Mouse (Mus musculus): ENCODE measurements around the gene Usp9y.

Gene Usp9y

DNA sequence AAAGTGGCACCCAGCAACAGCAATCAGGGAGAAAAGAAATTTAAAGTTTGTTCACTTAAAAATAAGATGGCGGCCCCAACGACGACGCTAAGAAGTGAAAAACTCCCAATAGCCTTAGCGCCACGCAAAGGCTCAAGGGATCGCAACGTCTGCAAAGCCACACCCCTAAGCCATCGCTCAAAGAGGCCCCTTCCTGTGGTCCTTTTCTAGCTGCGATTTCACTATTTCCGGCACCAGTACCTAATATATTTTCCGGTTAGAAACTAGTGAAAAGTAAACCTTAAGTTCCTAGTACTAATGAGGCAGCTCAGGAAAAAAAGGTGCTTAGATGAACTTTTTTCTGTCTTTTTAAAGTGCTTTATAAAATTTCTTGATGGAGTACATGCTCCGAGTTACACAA, at the start of gene Usp9y:
Gene Usp9y (minus strand): TSS at position 101 of the 400 bp plus-strand sequence.
- DNase-seq (ENCODE audit: extremely low read depth, low read depth), result no peak

DNA sequence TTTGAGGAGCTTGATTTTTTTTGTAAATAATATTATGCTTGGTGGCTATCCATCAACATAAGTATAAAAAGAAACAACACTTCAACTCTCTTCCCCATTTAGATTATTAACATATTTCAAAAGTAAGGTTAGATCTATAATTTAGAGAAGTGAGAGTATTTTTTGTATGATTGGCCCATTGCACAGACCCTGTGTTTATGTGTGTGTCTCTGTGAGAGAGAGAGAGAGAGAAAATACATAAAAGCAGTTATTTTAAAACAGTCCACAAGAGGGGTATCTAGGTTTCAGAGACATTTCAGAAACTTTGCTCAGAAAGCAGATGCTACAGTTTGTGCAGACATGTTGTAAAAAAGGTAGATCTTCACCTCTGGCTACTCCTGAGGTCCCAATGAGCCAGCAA, 165.9 kb downstream of the Usp9y start:
- no peak for DNase-seq (ENCODE audit: extremely low read depth, low read depth)

DNA sequence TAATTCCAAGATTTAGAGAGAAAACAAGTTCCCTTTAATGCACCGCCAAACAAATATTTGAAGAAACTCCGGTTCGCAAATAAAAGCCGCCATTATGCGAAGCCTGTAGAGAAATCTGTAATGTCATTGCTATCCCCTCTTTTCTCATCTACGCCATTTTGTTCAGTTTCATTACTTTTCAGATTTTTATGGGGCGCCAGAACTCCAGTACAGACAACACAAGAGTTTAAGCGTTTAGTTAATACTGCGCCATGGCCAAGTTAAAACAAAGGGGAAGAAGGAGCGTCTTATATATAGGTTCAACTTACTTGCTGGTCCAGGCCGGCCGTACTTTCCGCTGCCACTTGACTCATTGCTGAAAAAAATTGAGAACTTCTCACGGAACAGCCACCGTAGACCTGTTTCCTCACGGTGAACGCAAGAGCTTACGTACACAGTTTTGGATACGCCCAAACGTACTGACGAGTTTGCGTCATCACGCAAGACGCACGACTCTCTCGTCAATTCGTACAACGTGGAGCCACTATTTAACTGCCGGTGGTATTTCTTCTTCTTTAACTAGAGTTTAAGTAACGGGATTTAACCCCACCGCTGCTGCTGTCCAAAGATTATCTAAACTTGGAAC, 173.3 kb downstream of the Usp9y start, which contains the start of gene Ddx3y:
Gene Ddx3y (minus strand): TSS at position 459 of the 625 bp plus-strand sequence.
- peak; percentile 97 for DNase-seq (ENCODE audit: extremely low read depth, low read depth)

DNA sequence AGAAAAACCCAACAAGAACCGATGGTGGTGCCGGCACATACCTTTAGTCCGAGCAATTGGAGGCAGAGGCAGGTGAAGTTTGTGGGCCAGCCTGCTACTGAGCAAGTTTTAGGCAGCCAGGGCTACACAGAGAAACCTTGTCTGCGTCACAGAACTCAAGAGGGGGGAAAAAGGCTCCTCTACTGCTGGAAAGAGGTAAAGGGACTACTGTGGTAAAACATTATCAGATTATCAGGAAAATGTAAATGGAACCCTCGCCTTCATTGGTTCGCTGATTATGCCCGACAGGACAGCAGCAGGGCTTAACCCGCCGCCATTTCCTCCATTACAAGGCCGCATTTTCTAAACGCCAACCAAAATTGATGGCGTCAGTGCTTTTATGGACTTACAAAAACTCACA, 173.8 kb downstream of the Usp9y start:
- DNase-seq (ENCODE audit: extremely low read depth, low read depth), result peak; percentile 70

All from MEL-GATA-1-ER (cell line).